Mouse (Mus musculus) stomach, postnatal 0 days (tissue): ENCODE measurements around the gene Slc35c1.

ENCODE experiments used
- CTCF ChIP-seq: IDR thresholded peaks from 2 replicates; pipeline ENCODE4 v1.5.1; 2016; ENCODE audit warnings: antibody characterized with exemption, low read depth, mild to moderate bottlenecking, moderate library complexity
- EP300 ChIP-seq: optimal IDR thresholded peaks from 2 replicates; pipeline ENCODE3; 2016; ENCODE audit warnings: antibody characterized with exemption

DNA sequence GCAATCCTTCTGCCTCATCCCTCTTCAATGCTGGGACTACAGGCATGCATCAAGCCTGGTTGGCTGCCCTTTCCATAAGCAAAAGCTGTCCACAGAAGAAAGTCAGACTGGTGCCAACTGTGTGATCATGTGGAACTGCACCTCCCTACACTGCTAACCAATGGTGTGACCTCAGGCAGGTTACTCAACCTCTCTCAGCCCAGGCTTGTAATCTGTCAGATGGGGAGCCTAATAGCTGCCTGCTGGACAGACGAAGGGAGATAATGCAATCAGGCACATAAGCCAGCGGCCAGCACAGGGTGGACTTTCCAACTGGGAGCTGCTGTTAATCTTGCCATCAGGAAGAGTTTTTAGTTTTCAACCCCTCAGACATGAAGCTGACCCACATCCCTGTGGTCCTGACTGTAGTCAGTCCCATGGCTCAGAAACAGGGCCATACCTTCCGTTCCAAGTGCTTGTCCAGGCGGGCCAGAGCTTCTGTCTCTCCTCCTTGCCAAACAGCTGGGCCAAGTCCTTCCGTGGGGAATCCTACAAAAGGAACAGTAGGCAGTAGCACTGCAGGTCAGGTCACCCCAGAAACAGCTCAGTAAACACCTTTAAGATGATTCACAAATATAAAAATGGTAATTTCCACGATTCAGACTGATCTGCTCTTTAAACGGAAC is 38.5 kb downstream of the Slc35c1 start:
- TF ChIP-seq EP300 (no peak), CTCF (no peak)
